Mouse (Mus musculus) testis, postnatal 10 days (tissue): ENCODE results near the gene Usp46.

Experiments
- DNase-seq: peaks from one replicate; pipeline ENCODE4 v3.0.0; 2021; ENCODE audit warnings: low spot score

Usp46 gene

DNA sequence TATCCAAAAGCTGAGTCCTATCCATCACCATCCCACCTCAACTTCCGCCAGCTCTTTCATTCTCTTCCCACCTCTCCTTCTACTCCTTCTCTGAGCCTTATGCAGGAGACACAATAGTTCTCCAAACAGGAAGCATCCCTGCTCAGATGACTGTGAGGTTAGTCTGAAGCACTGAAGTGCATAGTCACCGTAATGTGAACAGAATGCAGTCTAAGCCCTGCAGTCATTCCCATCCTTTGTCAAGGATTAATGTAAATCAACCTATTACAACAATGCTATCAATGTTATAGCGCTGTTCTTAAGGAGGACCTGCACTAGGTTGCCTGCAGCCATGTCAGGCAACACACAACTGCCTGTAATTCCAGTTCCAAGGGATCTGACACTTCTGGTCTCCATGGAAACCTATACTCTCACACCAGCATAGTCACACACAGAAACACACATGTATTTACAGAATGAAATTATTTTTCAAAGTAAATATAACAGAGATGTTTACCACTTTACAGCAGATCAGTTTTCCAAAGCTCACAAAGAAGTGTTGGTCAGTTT lies 115.1 kb downstream of the Usp46 start:
- no peak for DNase-seq

DNA sequence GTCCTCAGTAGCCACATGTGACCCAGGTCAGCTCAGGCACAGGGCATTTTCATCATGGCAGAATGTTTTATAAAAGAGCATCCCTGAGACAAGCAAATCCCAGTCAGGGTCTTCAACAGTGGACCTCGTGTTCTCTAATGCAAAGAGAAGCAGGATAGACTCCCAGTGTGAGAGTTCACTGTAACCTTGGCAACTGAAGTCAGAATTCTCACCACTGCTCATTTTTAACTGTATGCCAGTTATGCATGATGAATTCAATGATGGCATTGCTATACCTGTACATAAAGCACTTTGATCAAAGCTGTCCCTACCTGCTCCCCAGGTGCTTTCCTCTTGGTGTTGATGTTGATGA lies 116.6 kb downstream of the Usp46 start:
- DNase-seq, result no peak

- no peak for DNase-seq
Measured at GRCm38 (mm10) chr5:73950809-73951648, 117.2 kb downstream of the Usp46 start.
